ENCODE assay signal across 30 mouse cellular contexts in the genomic region with DNA sequence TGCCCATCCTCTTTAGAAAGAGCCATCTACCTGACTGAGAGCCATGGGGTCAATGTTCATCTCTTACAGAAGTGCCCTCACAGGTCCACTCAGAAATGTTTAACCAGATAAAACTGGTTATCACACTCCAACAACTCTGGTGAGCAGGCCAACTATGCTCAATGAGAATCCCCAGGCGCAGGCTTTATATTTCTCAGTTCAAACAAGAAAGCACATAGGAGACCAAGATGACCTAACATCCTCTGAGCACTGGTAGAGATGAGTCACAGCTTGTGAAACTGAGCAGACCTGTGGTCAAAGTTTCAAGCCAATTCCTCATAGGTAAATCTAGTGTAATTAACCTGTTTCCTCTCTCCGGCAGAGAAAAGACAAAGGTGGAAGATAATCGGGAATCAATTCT. TPM values are rescaled to one million over a fixed set of nuclear protein-coding genes. Genes with fewer than 3 reads are reported as not detected.
DNase-seq lines count a peak whose midpoint lies in the region; ATAC-seq and TF ChIP-seq lines count a peak whose summit lies in the region.
"Had no signal": no experiment of that assay in that cellular context is flagged by ENCODE, and none has a peak within 500 bp of the region (broad histone marks: within the 10 kb centered on the region; RNA-seq: fewer than 3 reads in every experiment).

No protein-coding gene starts in this region.

- H3K27ac ChIP-seq in kidney, adult 2 months (ENCODE audit: insufficient read depth, low read depth, low read length) = no peak overlapping the region
- H3K27ac ChIP-seq in kidney, embryonic 15.5 days = no peak overlapping the region
- no peak overlapping the region for H3K27ac ChIP-seq in liver, postnatal 0 days (ENCODE audit: low read depth)
- no peak overlapping the region for H3K27ac ChIP-seq in liver, embryonic 11.5 days (ENCODE audit: low read depth, low read length)
- H3K27ac ChIP-seq in hindbrain, embryonic 14.5 days = no peak overlapping the region
- H3K27ac ChIP-seq: gastrocnemius, adult 2 months; hindbrain, embryonic 12.5 days; limb, embryonic 15.5 days; midbrain, embryonic 10.5 days; midbrain, embryonic 15.5 days had no signal

- ATAC-seq in kidney, embryonic 15.5 days (replicated peaks; ENCODE audit: low FRiP score) = no peak
- peak; percentile 59 for ATAC-seq in liver, postnatal 0 days
- ATAC-seq in liver, embryonic 11.5 days (replicated peaks; ENCODE audit: low FRiP score) = no peak
- no peak for ATAC-seq in hindbrain, embryonic 14.5 days (ENCODE audit: low FRiP score)
- ATAC-seq: activated CD4-positive, CD25-positive, alpha-beta regulatory T cell, adult 4 months; forebrain, embryonic 16.5 days; midbrain, embryonic 15.5 days had no signal

- WGBS in kidney, adult 2 months = 70% methylated on average over 3 of the region's 3 CpGs
- whole genome bisulfite sequencing in kidney, embryonic 15.5 days = 83% methylated on average over 3 of the region's 3 CpGs
- 69% methylated on average over 3 of the region's 3 CpGs for WGBS in liver, postnatal 0 days (ENCODE audit: insufficient replicate concordance)
- 92% methylated on average over 3 of the region's 3 CpGs for WGBS in liver, embryonic 11.5 days
- 90% methylated on average over 3 of the region's 3 CpGs for WGBS in hindbrain, embryonic 14.5 days

- no peaks in the 10 kb centered on the region for H3K27me3 ChIP-seq in kidney, adult 2 months (replicated peaks; ENCODE audit: control insufficient read depth, insufficient read depth, low read length)
- H3K27me3 ChIP-seq in kidney, embryonic 15.5 days = no peaks in the 10 kb centered on the region
- no peaks in the 10 kb centered on the region for H3K27me3 ChIP-seq in liver, postnatal 0 days (ENCODE audit: insufficient read depth, low read length)
- H3K27me3 ChIP-seq in liver, embryonic 11.5 days (replicated peaks; ENCODE audit: control insufficient read depth, insufficient read depth, low read length) = no peaks in the 10 kb centered on the region
- H3K27me3 ChIP-seq in hindbrain, embryonic 14.5 days (ENCODE audit: control insufficient read depth, insufficient read depth, low read length) = no peaks in the 10 kb centered on the region
- H3K27me3 ChIP-seq: hindbrain, embryonic 12.5 days; limb, embryonic 15.5 days; midbrain, embryonic 15.5 days had no signal

- H3K36me3 ChIP-seq in kidney, adult 2 months (ENCODE audit: control insufficient read depth, insufficient read depth, low read length) = no peaks in the 10 kb centered on the region
- H3K36me3 ChIP-seq in kidney, embryonic 15.5 days = no peaks in the 10 kb centered on the region
- H3K36me3 ChIP-seq in liver, postnatal 0 days (replicated peaks; ENCODE audit: insufficient read depth, low read length) = no peaks in the 10 kb centered on the region
- H3K36me3 ChIP-seq in liver, embryonic 11.5 days (ENCODE audit: control insufficient read depth, insufficient read depth, low read length) = no peaks in the 10 kb centered on the region
- H3K36me3 ChIP-seq in hindbrain, embryonic 14.5 days (replicated peaks; ENCODE audit: control insufficient read depth, insufficient read depth) = no peaks in the 10 kb centered on the region
- H3K36me3 ChIP-seq: hindbrain, embryonic 12.5 days; limb, embryonic 15.5 days; midbrain, embryonic 10.5 days; midbrain, embryonic 15.5 days had no signal

- peak; percentile 70 for DNase-seq in kidney, adult 2 months
- no peak for DNase-seq in liver, postnatal 0 days
- no peak for DNase-seq in liver, embryonic 11.5 days (ENCODE audit: low spot score)
- peak; percentile 28 for DNase-seq in kidney, postnatal 14 days
- DNase-seq in hindbrain, embryonic 14.5 days (ENCODE audit: low spot score) = no peak
- DNase-seq in lung, postnatal 36 days = no peak
- DNase-seq: adrenal gland, adult 8-10 months; B cell, adult 2 months; cerebellum, adult 2 months; cerebellum, postnatal 14 days; gastrocnemius, adult 2 months; gastrocnemius, postnatal 36 days; heart, adult 18-20 months; heart, postnatal 36 days; layer of hippocampus, postnatal 36 days; left cerebral cortex, postnatal 4 days; lung, adult 2 months; lung, postnatal 10 days; right cerebral cortex, adult 18-20 months; thymus, adult 2 months had no signal

- no peak overlapping the region for H3K4me3 ChIP-seq in kidney, adult 2 months (ENCODE audit: insufficient read depth, low read depth, low read length)
- no peak overlapping the region for H3K4me3 ChIP-seq in kidney, embryonic 15.5 days (replicated peaks)
- H3K4me3 ChIP-seq in liver, postnatal 0 days (ENCODE audit: low read depth, low read length) = no peak overlapping the region
- no peak overlapping the region for H3K4me3 ChIP-seq in liver, embryonic 11.5 days (ENCODE audit: low read depth, low read length)
- no peak overlapping the region for H3K4me3 ChIP-seq in hindbrain, embryonic 14.5 days (replicated peaks; ENCODE audit: low read length)
- H3K4me3 ChIP-seq: erythroblast, embryonic 14.5 days; gastrocnemius, adult 2 months; hindbrain, embryonic 12.5 days; limb, embryonic 15.5 days; midbrain, embryonic 10.5 days; midbrain, embryonic 15.5 days had no signal

- no peak for TF ChIP-seq CTCF in kidney, adult 2 months (conservative IDR thresholded peaks at IDR 0.05; ENCODE audit: insufficient read depth, insufficient read length, low read depth, low read length)
- no peak for TF ChIP-seq CTCF in liver, postnatal 0 days (IDR thresholded peaks at IDR 0.05; ENCODE audit: low read depth)

- no peak for TF ChIP-seq POLR2A in kidney, adult 2 months (IDR thresholded peaks at IDR 0.05; ENCODE audit: low read depth, low read length)

- TF ChIP-seq EP300 in liver, postnatal 0 days (IDR thresholded peaks at IDR 0.05; ENCODE audit: low read depth) = no peak

- H3K9me3 ChIP-seq in kidney, embryonic 15.5 days (replicated peaks) = no peaks in the 10 kb centered on the region
- H3K9me3 ChIP-seq in liver, postnatal 0 days (ENCODE audit: low read length) = no peaks in the 10 kb centered on the region
- no peaks in the 10 kb centered on the region for H3K9me3 ChIP-seq in liver, embryonic 11.5 days (ENCODE audit: control insufficient read depth, low read length)
- no peaks in the 10 kb centered on the region for H3K9me3 ChIP-seq in hindbrain, embryonic 14.5 days (ENCODE audit: control insufficient read depth, low read length)
- H3K9me3 ChIP-seq: hindbrain, embryonic 12.5 days; limb, embryonic 15.5 days; midbrain, embryonic 10.5 days; midbrain, embryonic 15.5 days had no signal

- no peaks in the 10 kb centered on the region for H3K4me1 ChIP-seq in kidney, adult 2 months (ENCODE audit: control insufficient read depth, insufficient read depth, low read length)
- no peaks in the 10 kb centered on the region for H3K4me1 ChIP-seq in kidney, embryonic 15.5 days
- 0 out of 2 replicates have a peak, but pooled peaks cover 7% of the 10 kb centered on the region for H3K4me1 ChIP-seq in liver, postnatal 0 days (ENCODE audit: insufficient read depth)
- H3K4me1 ChIP-seq in liver, embryonic 11.5 days (replicated peaks; ENCODE audit: control insufficient read depth, insufficient read depth, low read length) = no peaks in the 10 kb centered on the region
- no peaks in the 10 kb centered on the region for H3K4me1 ChIP-seq in hindbrain, embryonic 14.5 days (replicated peaks; ENCODE audit: control insufficient read depth, insufficient read depth, low read length)
- H3K4me1 ChIP-seq: hindbrain, embryonic 12.5 days; limb, embryonic 15.5 days; midbrain, embryonic 10.5 days; midbrain, embryonic 15.5 days had no signal

- no peak overlapping the region for H3K4me2 ChIP-seq in kidney, embryonic 15.5 days
- H3K4me2 ChIP-seq in liver, postnatal 0 days (ENCODE audit: low read depth, low read length) = no peak overlapping the region
- H3K4me2 ChIP-seq in liver, embryonic 11.5 days = no peak overlapping the region
- no peak overlapping the region for H3K4me2 ChIP-seq in hindbrain, embryonic 14.5 days (replicated peaks)
- H3K4me2 ChIP-seq: heart, embryonic 11.5 days; hindbrain, embryonic 12.5 days; limb, embryonic 15.5 days; midbrain, embryonic 15.5 days had no signal

- no peak overlapping the region for H3K9ac ChIP-seq in kidney, embryonic 15.5 days
- no peak overlapping the region for H3K9ac ChIP-seq in liver, postnatal 0 days (replicated peaks)
- no peak overlapping the region for H3K9ac ChIP-seq in liver, embryonic 11.5 days (ENCODE audit: low read depth, low read length)
- no peak overlapping the region for H3K9ac ChIP-seq in hindbrain, embryonic 14.5 days
- H3K9ac ChIP-seq: hindbrain, embryonic 12.5 days; limb, embryonic 15.5 days; midbrain, embryonic 15.5 days had no signal

RNA-seq across cellular contexts. Expression of a gene that starts 31.6 kb away (rescaled TPM):
- polyA plus RNA-seq in kidney, adult 2 months (2012; rRNA removed) = 2.6 and 3.8 TPM in 2 replicates
- 0.17 and 0.64 TPM in 2 replicates for polyA plus RNA-seq in kidney, embryonic 15.5 days (2015; fragmentation: Nextera tagmentation; extraction: Ambion mirVana)
- 0.58 and 0.84 TPM in 2 replicates for polyA plus RNA-seq in liver, postnatal 0 days (2015; fragmentation: Nextera tagmentation; extraction: Ambion mirVana)
- polyA plus RNA-seq in liver, embryonic 11.5 days (2014; fragmentation: Nextera tagmentation; extraction: Ambion mirVana) = 0.18 and 0.49 TPM in 2 replicates
- polyA plus RNA-seq in hindbrain, embryonic 14.5 days (2014; fragmentation: Nextera tagmentation; extraction: Ambion mirVana) = not detected in 2 replicates
- polyA plus RNA-seq: erythroblast, embryonic 14.5 days; forebrain, embryonic 11.5 days; heart, embryonic 11.5 days; hindbrain, embryonic 12.5 days; midbrain, embryonic 10.5 days had no signal

Comparison
In these comparisons a context has a peak if more than half of its experiments do, and no peak if none do; other contexts are left out.
1. DNase-seq: peak in kidney, adult 2 months (single experiment) and kidney, postnatal 14 days (single experiment); none in liver, postnatal 0 days (single experiment), liver, embryonic 11.5 days (single experiment), hindbrain, embryonic 14.5 days (single experiment) and lung, postnatal 36 days (single experiment).